Comparison of ENCODE assay signal across 12 mouse cellular contexts in the genomic region with DNA sequence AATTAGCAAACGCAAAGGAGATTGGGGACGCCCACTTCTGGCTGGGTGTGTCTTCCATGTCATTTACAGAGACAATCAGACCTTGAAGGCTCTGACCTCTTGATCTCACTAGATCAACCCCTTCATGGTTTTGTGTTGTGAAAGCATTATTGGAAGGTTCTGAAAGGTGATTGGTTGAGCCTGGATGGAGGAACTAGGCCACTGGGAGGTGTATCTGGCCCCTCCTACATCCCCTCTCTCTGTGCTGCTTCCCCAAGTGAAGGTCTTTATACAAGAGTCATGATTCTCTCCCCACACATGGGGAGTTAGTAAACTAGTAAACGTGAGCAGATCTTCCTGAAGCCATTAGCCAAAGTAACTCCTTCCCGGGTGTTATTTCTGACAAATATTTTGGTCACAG.
"Had no signal": no experiment of that assay in that cellular context is flagged by ENCODE, and none has a peak within 500 bp of the region (broad histone marks: within the 10 kb centered on the region; RNA-seq: fewer than 3 reads in every experiment).

No protein-coding gene starts in this region.

- ATAC-seq: lung, postnatal 0 days had no signal

- DNase-seq: kidney, adult 11 months; kidney, adult 9 months; kidney, postnatal 14 days; kidney, postnatal 4 days; layer of hippocampus, adult 9-11 months; layer of hippocampus, postnatal 36 days; liver, embryonic 13.5 days; lung, embryonic 14.5 days; midbrain, embryonic 14.5 days; thymus, adult 2 months; thymus, postnatal 25 days had no signal
